Mouse (Mus musculus) midbrain, postnatal 0 days (tissue): ENCODE results near the gene Anapc2. TPM values are rescaled to one million over a fixed set of nuclear protein-coding genes. Genes with fewer than 3 reads are reported as not detected.

Experiments
- ATAC-seq: fragments of 200-750 bp; cut with Nextera tagmentation; 2 replicates; pipeline ENCODE4 v1.8.0; 2017; ENCODE audit warnings: moderate number of reproducible peaks, mild to moderate bottlenecking, moderate TSS enrichment, moderate library complexity; ENCODE audit not compliant: low FRiP score
- DNase-seq: peaks from one replicate; pipeline ENCODE4 v3.0.0-alpha.2; 2015; ENCODE audit warnings: low spot score
- H3K27ac ChIP-seq: fragments of 300-500 bp; sonication (generic); 2 replicates; pipeline ENCODE4 v1.5.1; 2014; ENCODE audit warnings: low read depth, mild to moderate bottlenecking, low read length, mixed read lengths
- H3K27me3 ChIP-seq: fragments of 300-500 bp; sonication (generic); 2 replicates; pipeline ENCODE4 v1.6.1; 2014; ENCODE audit warnings: low read length, control low read depth, mixed read lengths; ENCODE audit not compliant: insufficient read depth
- H3K36me3 ChIP-seq: fragments of 300-500 bp; sonication (generic); 2 replicates; pipeline ENCODE4 v1.6.1; 2014; ENCODE audit warnings: low read length, control low read depth, mixed read lengths; ENCODE audit not compliant: insufficient read depth
- H3K4me1 ChIP-seq: fragments of 300-500 bp; sonication (generic); 2 replicates; pipeline ENCODE4 v1.6.1; 2014; ENCODE audit warnings: mild to moderate bottlenecking, control low read depth, antibody characterized with exemption, low read length, mixed read lengths; ENCODE audit not compliant: insufficient read depth
- H3K4me2 ChIP-seq: fragments of 300-500 bp; sonication (generic); 2 replicates; pipeline ENCODE4 v1.6.1; 2014; ENCODE audit warnings: low read depth, mild to moderate bottlenecking, low read length, mixed read lengths; ENCODE audit not compliant: poor library complexity, severe bottlenecking
- H3K4me3 ChIP-seq: fragments of 300-500 bp; sonication (generic); 2 replicates; pipeline ENCODE4 v1.5.1; 2014; ENCODE audit warnings: low read depth, mild to moderate bottlenecking, low read length, moderate library complexity
- H3K9ac ChIP-seq: fragments of 300-500 bp; sonication (generic); replicated peaks from 2 replicates; pipeline ENCODE4 v1.6.1; 2014; ENCODE audit warnings: mild to moderate bottlenecking, low read length, moderate library complexity, mixed read lengths; ENCODE audit not compliant: poor library complexity, severe bottlenecking
- H3K9me3 ChIP-seq: fragments of 300-500 bp; sonication (generic); 2 replicates; pipeline ENCODE4 v1.6.1; 2016; ENCODE audit warnings: low read length, control low read depth
- CTCF ChIP-seq: IDR thresholded peaks from 2 replicates; pipeline ENCODE4 v1.5.1; 2016; ENCODE audit warnings: antibody characterized with exemption, mild to moderate bottlenecking
- WGBS: fragments of 180-500 bp; shearing (Covaris S2); extraction: QIAGEN DNeasy Blood & Tissue Kit; methylation state at CpG from one replicate; pipeline ENCODE4 v1.1.7; 2014; 5-methylcytosine and 5-hydroxymethylcytosine counted together
- polyA plus RNA-seq: library from polyadenylated mRNA; unstranded; fragments of >200 nt; fragmentation: Nextera tagmentation; extraction: Ambion mirVana; gene quantifications from 2 replicates; pipeline ENCODE4 v1.2.1, GENCODE M21; 2015
- total RNA-seq: library from RNA; depleted of rRNA; stranded (reverse); fragments of >200 nt; gene quantifications from 2 replicates; pipeline ENCODE4 v1.2.3, GENCODE M21; 2014

Gene Anapc2
- total and polyA plus RNA-seq, 2 experiments from 2014 or later: 35.0 to 103 TPM

DNA sequence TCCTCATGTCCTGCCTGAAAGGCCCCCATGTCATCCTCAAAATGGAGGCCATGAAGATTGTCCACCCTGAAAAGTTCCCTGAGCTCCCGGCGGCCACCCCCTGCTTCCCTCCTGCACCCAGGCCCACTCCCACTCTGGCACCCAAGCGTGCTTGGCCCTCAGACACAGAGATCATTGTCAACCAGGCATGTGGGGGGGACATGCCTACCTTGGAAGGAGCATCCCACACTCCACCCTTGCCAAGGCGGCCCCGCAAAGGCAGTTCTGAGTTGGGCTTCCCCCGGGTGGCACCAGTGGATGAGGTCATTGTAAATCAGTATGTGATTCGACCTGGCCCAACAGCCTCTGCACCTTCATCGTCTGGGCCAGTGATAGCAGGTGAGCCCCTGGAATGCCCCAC, 28.9 kb upstream of the Anapc2 start:
- Histone ChIP-seq H3K4me2 (peak overlapping the region; percentile 94), H3K4me1 (peaks cover 9% of the 10 kb centered on the region; the same call in 1 of the 2 replicates), H3K27me3 (no peaks in the 10 kb centered on the region), H3K4me3 (peak overlapping the region; percentile 75), H3K36me3 (peaks cover 24% of the 10 kb centered on the region), H3K27ac (no peak overlapping the region), H3K9ac (peak overlapping the region; percentile 87), H3K9me3 (no peaks in the 10 kb centered on the region)
- TF ChIP-seq CTCF: no peak
- WGBS: 85% methylated on average over 8 of the region's 8 CpGs
- no peak for DNase-seq
- no peak for ATAC-seq

DNA sequence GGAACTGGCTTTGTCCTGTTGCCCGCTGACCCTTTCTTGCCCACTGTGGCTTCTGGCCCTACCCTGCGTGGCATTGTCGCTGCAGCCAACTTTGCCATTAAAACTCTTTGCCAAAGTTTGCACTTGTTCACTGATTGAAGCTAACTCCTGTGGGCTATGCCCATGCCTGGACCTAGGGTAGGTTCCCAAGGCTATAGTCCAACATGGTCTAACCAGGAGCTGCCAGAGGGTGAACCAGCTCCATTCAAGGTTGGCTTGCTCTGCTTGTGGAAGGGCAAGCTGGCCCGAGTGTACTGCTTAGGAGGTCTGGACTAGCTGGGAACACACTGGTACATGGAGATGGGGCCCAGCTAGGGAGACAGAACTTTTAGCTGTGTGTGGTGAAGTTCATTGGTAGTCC, 28.1 kb upstream of the Anapc2 start:
- ATAC-seq: no peak
- no peak for DNase-seq
- Histone ChIP-seq H3K36me3 (peaks cover 25% of the 10 kb centered on the region), H3K9me3 (no peaks in the 10 kb centered on the region), H3K4me1 (peaks cover 9% of the 10 kb centered on the region; the same call in 1 of the 2 replicates), H3K27ac (no peak overlapping the region), H3K4me2 (no peak overlapping the region), H3K4me3 (no peak overlapping the region), H3K27me3 (no peaks in the 10 kb centered on the region), H3K9ac (no peak overlapping the region)
- TF ChIP-seq CTCF: no peak
- WGBS: 88% methylated on average over 4 of the region's 4 CpGs

DNA sequence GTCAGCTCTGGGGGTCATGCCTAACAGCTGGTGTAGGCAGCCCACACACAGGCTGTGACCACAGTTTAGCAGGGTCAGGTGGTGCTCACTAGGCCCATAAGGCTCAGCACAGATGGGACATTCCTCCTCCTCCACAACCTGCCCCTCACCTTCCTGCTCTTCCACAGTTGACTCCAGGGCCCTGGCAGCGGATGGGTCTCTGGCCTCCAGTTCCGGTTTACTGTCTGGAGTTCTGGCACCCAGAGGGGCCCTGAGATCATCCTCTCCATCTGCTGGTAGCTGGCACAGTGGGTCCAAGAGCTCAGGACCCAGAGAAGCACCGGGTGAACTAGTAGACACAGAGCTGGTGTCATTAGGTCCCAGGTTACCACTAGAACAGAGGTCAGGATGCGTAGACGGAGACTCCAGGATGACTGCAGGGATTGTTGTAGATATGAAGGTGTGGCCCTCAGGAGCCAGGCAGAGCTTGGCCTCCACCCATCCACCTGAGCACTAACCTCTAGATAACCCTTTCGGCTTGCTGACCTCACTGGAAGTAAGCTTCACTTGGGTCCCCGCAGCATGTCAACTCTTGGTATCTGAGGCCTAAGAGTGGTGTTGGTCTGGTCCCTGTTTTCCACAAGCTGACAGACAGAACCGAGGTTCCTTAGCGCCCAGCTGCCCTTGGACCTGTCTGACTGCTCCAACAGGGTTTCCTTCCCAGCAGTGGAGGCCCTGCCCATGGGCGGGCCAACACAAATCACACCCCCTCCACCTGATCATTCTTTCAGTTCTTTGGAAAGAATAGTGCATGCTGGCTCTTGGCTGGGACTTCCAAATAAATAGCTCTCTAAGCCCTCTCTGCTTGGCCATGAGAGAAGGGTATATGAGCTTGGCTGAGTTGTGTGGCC, 25.9 kb upstream of the Anapc2 start, which contains the start of gene AL732309.1:
AL732309.1 (minus strand) TSS at position 681 of the 890 bp plus-strand sequence.
- TF ChIP-seq CTCF: no peak
- WGBS: 94% methylated on average over 9 of the region's 10 CpGs
- H3K9me3 ChIP-seq: no peaks in the 10 kb centered on the region

DNA sequence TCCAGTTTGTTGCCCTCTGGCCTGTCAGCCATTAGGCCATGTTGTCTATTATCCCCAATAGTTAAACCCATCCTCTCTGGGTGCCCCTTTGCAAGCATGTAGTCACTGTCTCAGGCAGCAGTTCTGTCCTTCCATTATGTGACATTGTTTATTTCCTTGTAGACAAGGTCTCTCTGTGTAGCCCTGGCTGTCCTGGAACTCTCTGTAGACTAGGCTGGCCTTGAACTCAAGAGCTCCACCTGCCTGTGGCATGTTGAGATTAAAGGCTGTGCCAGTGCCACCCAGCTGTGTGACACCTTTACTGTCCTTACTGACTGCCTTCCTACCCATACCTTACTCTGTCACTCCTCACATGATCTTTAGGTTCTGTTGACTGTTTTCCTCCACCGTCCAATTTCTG, 19.9 kb upstream of the Anapc2 start:
- no peaks in the 10 kb centered on the region for H3K9me3 ChIP-seq
- H3K27ac ChIP-seq: no peak overlapping the region
- H3K4me3 ChIP-seq: no peak overlapping the region
- WGBS: 69% methylated on average over 1 of the region's 1 CpGs
- no peak overlapping the region for H3K4me2 ChIP-seq
- ATAC-seq (no peak), DNase-seq (no peak)
- H3K9ac ChIP-seq: no peak overlapping the region
- H3K4me1 ChIP-seq: 0 out of 2 replicates have a peak, but pooled peaks cover 9% of the 10 kb centered on the region
- H3K36me3 ChIP-seq: peaks cover 17% of the 10 kb centered on the region
- H3K27me3 ChIP-seq: no peaks in the 10 kb centered on the region
- TF ChIP-seq CTCF: peak; percentile 56

More for the DNA sequence above, 25.9 kb upstream of the Anapc2 start, which contains the start of gene AL732309.1:
- no peaks in the 10 kb centered on the region for H3K27me3 ChIP-seq
- H3K9ac ChIP-seq: no peak within 1 kb of the TSS
- peaks cover 32% of the 10 kb centered on the region for H3K36me3 ChIP-seq
- no peak within 1 kb of the TSS for H3K4me2 ChIP-seq
- no peak within 1 kb of the TSS for H3K27ac ChIP-seq
- peaks cover 8% of the 10 kb centered on the region; the same call in 1 of the 2 replicates for H3K4me1 ChIP-seq
- no peak for ATAC-seq
- H3K4me3 ChIP-seq: no peak within 1 kb of the TSS
- DNase-seq: no peak

DNA sequence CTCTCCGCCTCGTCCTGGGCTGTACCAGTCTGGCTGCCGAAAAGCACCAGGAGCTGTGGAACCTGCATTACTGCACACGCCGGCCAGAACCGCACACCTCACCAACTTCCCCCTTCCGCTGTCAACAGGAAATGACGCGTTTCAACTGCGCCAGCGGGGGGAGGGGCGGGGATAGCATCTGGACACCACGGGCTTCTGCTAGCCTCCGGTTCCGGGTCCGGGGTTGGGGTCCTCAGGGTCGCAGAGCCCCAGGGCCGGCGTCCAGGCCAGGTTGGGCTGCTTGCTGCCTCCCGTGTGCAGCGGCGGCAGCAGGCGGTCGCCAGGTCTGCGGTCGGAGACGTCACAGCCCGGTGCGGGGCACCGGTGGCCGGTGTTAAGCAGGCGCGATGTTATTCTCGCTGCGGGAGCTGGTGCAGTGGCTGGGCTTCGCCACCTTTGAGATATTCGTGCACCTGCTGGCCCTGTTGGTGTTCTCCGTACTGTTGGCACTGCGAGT, 16.9 kb upstream of the Anapc2 start, which contains the start of gene Tmem203:
Tmem203 (plus strand) TSS at position 156 of the 496 bp plus-strand sequence.
- no peaks in the 10 kb centered on the region for H3K9me3 ChIP-seq
- peak within 1 kb of the TSS; percentile 82 for H3K27ac ChIP-seq
- 0 out of 2 replicates have a peak, but pooled peaks cover 9% of the 10 kb centered on the region for H3K4me1 ChIP-seq
- H3K4me3 ChIP-seq: peak within 1 kb of the TSS; percentile 98
- H3K4me2 ChIP-seq: peak within 1 kb of the TSS; percentile 99
- DNase-seq: peak; percentile 93
- ATAC-seq: peak; percentile 92
- H3K27me3 ChIP-seq: no peaks in the 10 kb centered on the region
- peak within 1 kb of the TSS; percentile 86 for H3K9ac ChIP-seq
- peaks cover 7% of the 10 kb centered on the region; the same call in 1 of the 2 replicates for H3K36me3 ChIP-seq
- WGBS: 1% methylated on average over 38 of the region's 39 CpGs
- TF ChIP-seq CTCF: no peak
